Mouse (Mus musculus) MEL (cell line): ENCODE measurements around the gene Trim41. TPM values are rescaled to one million over a fixed set of nuclear protein-coding genes. Genes with fewer than 3 reads are reported as not detected.

ENCODE experiments used
- DNase-seq: peaks from one replicate; pipeline ENCODE4 v3.0.0; 2011; ENCODE audit warnings: low read depth, low spot score
- H3K27ac ChIP-seq: 2 replicates; pipeline ENCODE4 v1.5.1; 2012; ENCODE audit warnings: low read depth, mild to moderate bottlenecking, control low read depth, low read length, moderate library complexity; ENCODE audit not compliant: control insufficient read depth
- H3K27me3 ChIP-seq, 2 experiments: fragments of 150-350 bp in 1 of 2; sonication (generic) in 1 of 2; 2 replicates each; pipeline ENCODE4 v1.6.1; 2012; ENCODE audit warnings: low read length in 2 of 2, mild to moderate bottlenecking in 2 of 2, improper control_type of control experiment in 1 of 2, moderate library complexity in 1 of 2; ENCODE audit not compliant: insufficient read depth in 2 of 2, control insufficient read depth in 1 of 2
- H3K36me3 ChIP-seq, 2 experiments: 2 replicates each; pipeline ENCODE4 v1.6.1; 2012 to 2014; ENCODE audit warnings: low read length in 2 of 2, improper control_type of control experiment in 1 of 2, inconsistent platforms in 1 of 2, mild to moderate bottlenecking in 1 of 2; ENCODE audit not compliant: insufficient read depth in 2 of 2, control insufficient read depth in 1 of 2
- H3K4me1 ChIP-seq, 2 experiments: fragments of 150-350 bp in 1 of 2; sonication (generic) in 1 of 2; 2 replicates each; pipeline ENCODE4 v1.6.1; 2012; ENCODE audit warnings: low read length in 2 of 2, improper control_type of control experiment in 1 of 2, mild to moderate bottlenecking in 1 of 2; ENCODE audit not compliant: insufficient read depth in 2 of 2, control insufficient read depth in 1 of 2
- H3K4me3 ChIP-seq, 2 experiments: fragments of 150-350 bp in 1 of 2; sonication (generic) in 1 of 2; 2 replicates each; pipeline ENCODE4 v1.5.1; 2012; ENCODE audit warnings: low read depth in 2 of 2, low read length in 2 of 2, mild to moderate bottlenecking in 2 of 2, moderate library complexity in 2 of 2, control low read depth in 1 of 2, improper control_type of control experiment in 1 of 2; ENCODE audit not compliant: control insufficient read depth in 1 of 2, insufficient read depth in 1 of 2
- H3K79me2 ChIP-seq: 2 replicates; pipeline ENCODE4 v1.6.1; 2012; ENCODE audit warnings: mild to moderate bottlenecking, low read length, moderate library complexity; ENCODE audit not compliant: control insufficient read depth, poor library complexity, insufficient read depth
- H3K9ac ChIP-seq: 2 replicates; pipeline ENCODE4 v1.6.1; 2012; ENCODE audit warnings: low read depth, mild to moderate bottlenecking, control low read depth, low read length, moderate library complexity; ENCODE audit not compliant: control insufficient read depth, poor library complexity, severe bottlenecking
- H3K9me3 ChIP-seq: fragments of 150-350 bp; sonication (generic); replicated peaks from 2 replicates; pipeline ENCODE4 v1.6.1; 2012; ENCODE audit warnings: mild to moderate bottlenecking, low read length, improper control_type of control experiment, moderate library complexity; ENCODE audit not compliant: insufficient read depth
- CHD1 ChIP-seq: IDR thresholded peaks from 2 replicates; pipeline ENCODE4 v1.6.1; 2012; ENCODE audit warnings: low read depth, mild to moderate bottlenecking, inconsistent platforms, low read length, improper control_type of control experiment
- CTCF ChIP-seq, 3 experiments: IDR thresholded peaks in 2 of 3; conservative IDR thresholded peaks in 1 of 3; 2 replicates each; pipeline ENCODE4 v1.5.1; 2011 to 2012; ENCODE audit warnings: low read length in 3 of 3, low read depth in 2 of 3, mild to moderate bottlenecking in 2 of 3, improper control_type of control experiment in 1 of 3, inconsistent platforms in 1 of 3, mixed read lengths in 1 of 3, moderate library complexity in 1 of 3; ENCODE audit not compliant: control insufficient read depth in 1 of 3, insufficient read depth in 1 of 3, poor library complexity in 1 of 3, severe bottlenecking in 1 of 3
- E2F4 ChIP-seq: IDR thresholded peaks from 2 replicates; pipeline ENCODE4 v1.6.1; 2011; ENCODE audit warnings: low read depth, low read length, improper control_type of control experiment, borderline replicate concordance
- ELF1 ChIP-seq: IDR thresholded peaks from 2 replicates; pipeline ENCODE4 v1.6.1; 2014; ENCODE audit warnings: low read depth, mild to moderate bottlenecking, inconsistent platforms, low read length, improper control_type of control experiment, moderate library complexity
- EP300 ChIP-seq, 2 experiments: IDR thresholded peaks; 2 replicates each; pipeline ENCODE4 v1.6.1; 2011; ENCODE audit warnings: improper control_type of control experiment in 2 of 2, low read length in 2 of 2, low read depth in 1 of 2, mild to moderate bottlenecking in 1 of 2
- GATA1 ChIP-seq: IDR thresholded peaks from 2 replicates; pipeline ENCODE4 v1.6.1; 2011; ENCODE audit warnings: low read depth, low read length, improper control_type of control experiment
- JUND ChIP-seq: IDR thresholded peaks from 2 replicates; pipeline ENCODE4 v1.6.1; 2011; ENCODE audit warnings: low read depth, mild to moderate bottlenecking, improper control_type of control experiment, low read length
- KAT2A ChIP-seq: conservative IDR thresholded peaks from 2 replicates; pipeline ENCODE4 v1.6.1; 2012; ENCODE audit warnings: low read depth, low read length, improper control_type of control experiment, inconsistent platforms
- MAFK ChIP-seq: IDR thresholded peaks from 2 replicates; pipeline ENCODE4 v1.6.1; 2011; ENCODE audit warnings: low read depth, mild to moderate bottlenecking, low read length, improper control_type of control experiment, borderline replicate concordance
- MAX ChIP-seq: IDR thresholded peaks from 2 replicates; pipeline ENCODE4 v1.6.1; 2011; ENCODE audit warnings: low read length, improper control_type of control experiment
- MAZ ChIP-seq: IDR thresholded peaks from 2 replicates; pipeline ENCODE4 v1.6.1; 2012; ENCODE audit warnings: low read depth, mild to moderate bottlenecking, inconsistent platforms, low read length, improper control_type of control experiment
- MEF2A ChIP-seq: IDR thresholded peaks from 2 replicates; pipeline ENCODE4 v1.6.1; 2014; ENCODE audit warnings: low read depth, mild to moderate bottlenecking, inconsistent platforms, low read length, improper control_type of control experiment; ENCODE audit not compliant: poor library complexity, insufficient replicate concordance, severe bottlenecking; ENCODE audit errors: extremely low read depth
- MXI1 ChIP-seq: IDR thresholded peaks from 2 replicates; pipeline ENCODE4 v1.6.1; 2011; ENCODE audit warnings: mild to moderate bottlenecking, low read depth, low read length, improper control_type of control experiment
- MYB ChIP-seq: IDR thresholded peaks from 2 replicates; pipeline ENCODE4 v1.6.1; 2011; ENCODE audit warnings: mild to moderate bottlenecking, low read depth, low read length, improper control_type of control experiment
- MYC ChIP-seq: IDR thresholded peaks from 2 replicates; pipeline ENCODE4 v1.6.1; 2011; ENCODE audit warnings: low read depth, mild to moderate bottlenecking, low read length, improper control_type of control experiment, moderate library complexity
- NELFE ChIP-seq: IDR thresholded peaks from 2 replicates; pipeline ENCODE4 v1.6.1; 2011; ENCODE audit warnings: low read depth, low read length, improper control_type of control experiment
- NRF1 ChIP-seq: IDR thresholded peaks from 2 replicates; pipeline ENCODE4 v1.6.1; 2014; ENCODE audit warnings: low read depth, mild to moderate bottlenecking, inconsistent platforms, low read length, improper control_type of control experiment, moderate library complexity; ENCODE audit not compliant: poor library complexity, insufficient read depth, severe bottlenecking
- POLR2A ChIP-seq, 2 experiments: IDR thresholded peaks; 2 replicates each; pipeline ENCODE4 v1.6.1; 2011 to 2012; ENCODE audit warnings: low read length in 2 of 2, mild to moderate bottlenecking in 2 of 2, control low read depth in 1 of 2, improper control_type of control experiment in 1 of 2, low read depth in 1 of 2, moderate library complexity in 1 of 2; ENCODE audit not compliant: control insufficient read depth in 1 of 2, insufficient read depth in 1 of 2, poor library complexity in 1 of 2
- POLR2AphosphoS2 ChIP-seq: IDR thresholded peaks from 2 replicates; pipeline ENCODE4 v1.6.1; 2011; ENCODE audit warnings: low read length, improper control_type of control experiment
- POLR2AphosphoS5 ChIP-seq: IDR thresholded peaks from 2 replicates; pipeline ENCODE4 v1.6.1; 2012; ENCODE audit warnings: low read depth, borderline replicate concordance, mild to moderate bottlenecking, inconsistent platforms, low read length, moderate library complexity, mixed read lengths
- RAD21 ChIP-seq: IDR thresholded peaks from 2 replicates; pipeline ENCODE4 v1.6.1; 2011; ENCODE audit warnings: mild to moderate bottlenecking, low read depth, low read length, improper control_type of control experiment
- RCOR1 ChIP-seq: IDR thresholded peaks from 2 replicates; pipeline ENCODE4 v1.6.1; 2012; ENCODE audit warnings: low read depth, mild to moderate bottlenecking, inconsistent platforms, low read length, improper control_type of control experiment
- SIN3A ChIP-seq: IDR thresholded peaks from 2 replicates; pipeline ENCODE4 v1.6.1; 2012; ENCODE audit warnings: low read length, improper control_type of control experiment, inconsistent platforms
- TAL1 ChIP-seq: IDR thresholded peaks from 2 replicates; pipeline ENCODE4 v1.6.1; 2012; ENCODE audit warnings: mild to moderate bottlenecking, inconsistent platforms, low read length, moderate library complexity, mixed read lengths
- TBP ChIP-seq: IDR thresholded peaks from 2 replicates; pipeline ENCODE4 v1.8.0; 2011; ENCODE audit warnings: low read depth, low read length, improper control_type of control experiment
- TCF12 ChIP-seq: IDR thresholded peaks from 2 replicates; pipeline ENCODE4 v1.6.1; 2014; ENCODE audit warnings: low read depth, mild to moderate bottlenecking, inconsistent platforms, low read length, improper control_type of control experiment, moderate library complexity
- UBTF ChIP-seq: IDR thresholded peaks from 2 replicates; pipeline ENCODE4 v1.6.1; 2012; ENCODE audit warnings: low read depth, mild to moderate bottlenecking, inconsistent platforms, low read length, improper control_type of control experiment, moderate library complexity, borderline replicate concordance; ENCODE audit not compliant: insufficient read depth
- USF1 ChIP-seq: IDR thresholded peaks from 2 replicates; pipeline ENCODE4 v1.6.1; 2014; ENCODE audit warnings: low read depth, mild to moderate bottlenecking, inconsistent platforms, low read length, improper control_type of control experiment, moderate library complexity
- USF2 ChIP-seq, 2 experiments: IDR thresholded peaks; 2 replicates each; pipeline ENCODE4 v1.6.1; 2011 to 2012; ENCODE audit warnings: improper control_type of control experiment in 2 of 2, low read length in 2 of 2, borderline replicate concordance in 1 of 2, inconsistent platforms in 1 of 2, low read depth in 1 of 2, mild to moderate bottlenecking in 1 of 2; ENCODE audit not compliant: insufficient read depth in 1 of 2
- ZC3H11A ChIP-seq: IDR thresholded peaks from 2 replicates; pipeline ENCODE4 v1.6.1; 2012; ENCODE audit warnings: low read depth, mild to moderate bottlenecking, inconsistent platforms, low read length, improper control_type of control experiment
- ZKSCAN1 ChIP-seq: IDR thresholded peaks from 2 replicates; pipeline ENCODE4 v1.6.1; 2012; ENCODE audit warnings: low read depth, mild to moderate bottlenecking, inconsistent platforms, low read length, improper control_type of control experiment, moderate library complexity
- polyA plus RNA-seq, 2 experiments: library from polyadenylated mRNA; stranded (reverse) in 1 of 2; unstranded in 1 of 2; fragments of >175 nt in 1 of 2; fragments of >200 nt in 1 of 2; gene quantifications; 2 replicates each; pipeline versions ENCODE4 v1.2.1 to v1.2.4; 2012; ENCODE audit warnings: low replicate concordance in 2 of 2, low read depth in 1 of 2; ENCODE audit not compliant: insufficient read length in 2 of 2, insufficient read depth in 1 of 2, missing spikeins in 1 of 2
- total RNA-seq: library from RNA; depleted of rRNA; stranded (reverse); fragments of 300-350 nt; gene quantifications from 2 replicates; pipeline ENCODE4 v1.2.3, GENCODE M21; 2012

Gene Trim41
- total and polyA plus RNA-seq, 3 experiments, result 37.0 to 76.3 (median 56.4) TPM

GRCm38 (mm10) chr11:48798984-48799920, 17.9 kb downstream of the Trim41 start (continued):
- TF ChIP-seq MXI1 (peak; percentile 79; the same call in 1 of the 2 replicates), NELFE (no peak), MAX (peak; percentile 75), SIN3A (no peak), MYB (no peak), USF1 (peak; percentile 15; the same call in 1 of the 2 replicates), KAT2A (no peak), TCF12 (no peak), TBP (no peak), MEF2A (no peak), JUND (no peak)
- TF ChIP-seq, all 39 proteins: peak for 10

- DNase-seq, result peak; percentile 87
- H3K36me3 ChIP-seq, result peaks cover 23 to 27% of the 10 kb centered on the region in 2 experiments
- peak overlapping the region; percentile 96 for H3K27ac ChIP-seq
- H3K9ac ChIP-seq, result peak overlapping the region; percentile 97
- peaks cover 2 to 31% of the 10 kb centered on the region in 2 experiments; a peak in 3 of 4 replicates for H3K4me1 ChIP-seq
- H3K9me3 ChIP-seq, result no peaks in the 10 kb centered on the region
- H3K4me3 ChIP-seq, result peak overlapping the region; percentile 78 to 96
- H3K27me3 ChIP-seq, result no peaks in the 10 kb centered on the region
- peaks cover 47% of the 10 kb centered on the region for H3K79me2 ChIP-seq
- no peak for TF ChIP-seq MAZ
- no peak for TF ChIP-seq POLR2AphosphoS5
- TF ChIP-seq MEF2A, result no peak
- TF ChIP-seq RAD21, result no peak
- no peak; the same call in 1 of the 2 replicates for TF ChIP-seq MYC
- TF ChIP-seq E2F4, result no peak
- TF ChIP-seq UBTF, result no peak
- TF ChIP-seq RCOR1, result peak; percentile 40; the same call in 1 of the 2 replicates
- no peak for TF ChIP-seq USF2 (IDR thresholded peaks at IDR 0.05; ENCODE audit: borderline replicate concordance in 1 of 2, insufficient read depth in 1 of 2, low read depth in 1 of 2, low read length in 2 of 2)
- no peak for TF ChIP-seq NRF1
- peak; percentile 74 for TF ChIP-seq GATA1
- TF ChIP-seq TCF12, result peak; percentile 45; the same call in 1 of the 2 replicates
- TF ChIP-seq NELFE, result peak; percentile 45
- TF ChIP-seq MAX, result no peak
- peak; percentile 38 to 41; a peak in 2 of 4 replicates for TF ChIP-seq EP300 (IDR thresholded peaks at IDR 0.05; ENCODE audit: low read depth in 1 of 2, low read length in 2 of 2)
- TF ChIP-seq JUND, result no peak
- TF ChIP-seq MYB, result no peak
- TF ChIP-seq CTCF (IDR thresholded peaks at IDR 0.05 in 2 of 3, conservative IDR thresholded peaks at IDR 0.05 in 1 of 3; ENCODE audit: control insufficient read depth in 1 of 3, insufficient read depth in 1 of 3, low read depth in 2 of 3, low read length in 3 of 3, poor library complexity in 1 of 3, severe bottlenecking in 1 of 3), result no peak
- TF ChIP-seq TAL1, result peak; percentile 25; the same call in 1 of the 2 replicates
- no peak for TF ChIP-seq ZC3H11A
- TF ChIP-seq ELF1, result no peak
- no peak for TF ChIP-seq MAFK
- TF ChIP-seq POLR2AphosphoS2, result no peak
- no peak for TF ChIP-seq CHD1
- no peak for TF ChIP-seq ZKSCAN1
- TF ChIP-seq SIN3A, result peak; percentile 75; the same call in 1 of the 2 replicates
- no peak for TF ChIP-seq USF1
- no peak for TF ChIP-seq POLR2A (IDR thresholded peaks at IDR 0.05; ENCODE audit: control insufficient read depth in 1 of 2, insufficient read depth in 1 of 2, low read depth in 1 of 2, low read length in 2 of 2, poor library complexity in 1 of 2)
These were observed 18.8 kb downstream of the Trim41 start for GRCm38 (mm10) chr11:48798308-48798707.
